Mouse (Mus musculus) liver, adult (tissue): ENCODE measurements around the gene Mtmr11.

Experiments used
- GATA4 ChIP-seq: IDR thresholded peaks from 2 replicates; pipeline ENCODE4 v1.6.1; 2014; ENCODE audit warnings: mild to moderate bottlenecking, low read length; ENCODE audit not compliant: insufficient replicate concordance

Mtmr11 gene

GRCm38 (mm10) chr3:96160803-96161516 lies 844 bp upstream of the Mtmr11 start:
- TF ChIP-seq GATA4, result no peak

- no peak for TF ChIP-seq GATA4
Observed at GRCm38 (mm10) chr3:96163040-96163439, 1.2 kb downstream of the Mtmr11 start.

- no peak for TF ChIP-seq GATA4
Observed at GRCm38 (mm10) chr3:96168466-96169158, 6.8 kb downstream of the Mtmr11 start.

- no peak for TF ChIP-seq GATA4
Observed at GRCm38 (mm10) chr3:96170276-96170675, 8.5 kb downstream of the Mtmr11 start.

GRCm38 (mm10) chr3:96170976-96171545 lies 9.3 kb downstream of the Mtmr11 start:
- no peak for TF ChIP-seq GATA4

GRCm38 (mm10) chr3:96171583-96172196 lies 9.9 kb downstream of the Mtmr11 start:
- TF ChIP-seq GATA4, result no peak

GRCm38 (mm10) chr3:96172197-96173178 lies 10.7 kb downstream of the Mtmr11 start, which contains the start of gene Sf3b4:
Sf3b4 (plus strand) TSS chr3:96172332.
- TF ChIP-seq GATA4, result no peak

GRCm38 (mm10) chr3:96173185-96173584 lies 11.4 kb downstream of the Mtmr11 start:
- TF ChIP-seq GATA4, result no peak

GRCm38 (mm10) chr3:96175251-96175650 lies 13.4 kb downstream of the Mtmr11 start:
- no peak for TF ChIP-seq GATA4

GRCm38 (mm10) chr3:96178427-96178826 lies 16.6 kb downstream of the Mtmr11 start:
- no peak for TF ChIP-seq GATA4

GRCm38 (mm10) chr3:96178902-96179301 lies 17.1 kb downstream of the Mtmr11 start:
- no peak for TF ChIP-seq GATA4

- TF ChIP-seq GATA4, result no peak
Observed at GRCm38 (mm10) chr3:96179531-96179930, 17.7 kb downstream of the Mtmr11 start.

GRCm38 (mm10) chr3:96180727-96181477 lies 19.1 kb downstream of the Mtmr11 start, which contains the start of gene Sv2a:
Sv2a (plus strand) TSS chr3:96181151.
- no peak for TF ChIP-seq GATA4
